ENCODE assay signal across 1 mouse cellular context in the genomic region with DNA sequence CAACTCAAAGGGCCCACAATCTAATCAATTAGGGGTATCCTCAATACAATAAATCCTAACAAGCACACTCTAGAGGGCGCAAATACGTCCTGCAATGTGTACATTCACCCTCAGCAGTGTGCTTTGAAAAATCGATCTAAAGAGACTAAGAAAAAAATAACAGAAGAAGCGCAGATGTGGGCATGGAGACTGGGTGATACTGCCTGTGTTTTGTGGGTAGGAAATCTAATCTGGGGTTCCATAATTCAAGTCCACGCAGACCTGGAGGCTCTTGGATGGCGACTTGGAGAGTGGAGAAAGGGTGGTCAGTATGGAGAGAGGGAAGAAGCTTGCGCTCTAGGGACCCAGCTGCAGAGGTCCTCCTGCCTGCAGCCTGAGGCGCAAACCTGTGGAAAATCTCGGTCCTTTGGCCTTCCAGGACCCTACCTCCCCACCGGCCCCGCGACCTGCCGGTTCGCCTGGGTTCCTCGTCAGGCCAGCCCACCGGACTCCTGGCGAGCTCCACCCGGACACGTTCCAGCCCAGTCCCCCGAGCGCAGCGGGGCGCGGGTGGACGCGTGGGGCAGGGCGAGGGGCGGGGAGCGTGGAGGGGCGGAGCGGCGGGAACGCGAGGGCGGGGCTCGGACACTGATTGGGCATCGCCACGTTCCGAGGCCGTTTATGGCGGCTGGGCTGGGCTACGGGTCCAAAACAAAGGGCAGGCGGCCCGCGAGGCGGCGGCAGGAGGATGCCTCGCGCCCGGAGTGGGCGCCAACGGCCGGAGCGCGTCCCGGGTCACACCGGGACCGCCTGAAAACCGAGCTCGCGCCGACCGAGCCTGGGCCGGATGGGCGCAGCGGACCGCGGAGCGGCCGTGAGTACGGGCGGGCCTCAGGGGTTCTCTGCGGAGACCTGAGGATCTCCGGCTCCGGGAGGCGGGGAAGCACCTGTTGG.
TF ChIP-seq lines count a peak whose summit lies in the region.

A gene (plus strand): TSS at position 186 of the 933 bp plus-strand sequence.

TF ChIP-seq in CH12.LX, 34 proteins besides CTCF, POLR2A, EP300 and RAD21:
- TF ChIP-seq MYC (IDR thresholded peaks at IDR 0.05; ENCODE audit: low read depth, low read length) (0 out of 2 replicates have a peak, but pooled peaks have one; percentile 40), NELFE (IDR thresholded peaks at IDR 0.05; ENCODE audit: low read depth, low read length) (peak; percentile 17; the same call in 1 of the 2 replicates), MEF2A (IDR thresholded peaks at IDR 0.05; ENCODE audit: borderline replicate concordance, low read depth, low read length) (no peak), MXI1 (IDR thresholded peaks at IDR 0.05; ENCODE audit: low read depth, low read length) (peak; percentile 88), BHLHE40 (IDR thresholded peaks at IDR 0.05; ENCODE audit: low read depth, low read length) (no peak), UBTF (IDR thresholded peaks at IDR 0.05; ENCODE audit: low read depth, low read length) (peak; percentile 94), NRF1 (IDR thresholded peaks at IDR 0.05; ENCODE audit: low read depth, low read length) (no peak), JUND (conservative IDR thresholded peaks at IDR 0.05; ENCODE audit: low read depth, low read length) (no peak), SIN3A (IDR thresholded peaks at IDR 0.05; ENCODE audit: low read length) (peak; percentile 84), CHD1 (IDR thresholded peaks at IDR 0.05; ENCODE audit: low read depth, low read length) (no peak), ZMIZ1 (IDR thresholded peaks at IDR 0.05; ENCODE audit: low read depth, low read length) (peak; percentile 71; the same call in 1 of the 2 replicates), MAX (IDR thresholded peaks at IDR 0.05; ENCODE audit: low read length) (peak; percentile 62; the same call in 1 of the 2 replicates), USF2 (conservative IDR thresholded peaks at IDR 0.05; ENCODE audit: low read depth, low read length) (no peak), E2F4 (IDR thresholded peaks at IDR 0.05; ENCODE audit: insufficient replicate concordance, low read depth, low read length) (no peak), HCFC1 (IDR thresholded peaks at IDR 0.05; ENCODE audit: low read depth, low read length) (peak; percentile 27; the same call in 1 of the 2 replicates), ZNF384 (IDR thresholded peaks at IDR 0.05; ENCODE audit: low read depth, low read length) (no peak; the same call in 1 of the 2 replicates), SMC3 (IDR thresholded peaks at IDR 0.05; ENCODE audit: low read depth, low read length) (no peak), TCF12 (IDR thresholded peaks at IDR 0.05; ENCODE audit: low read depth, low read length) (peak; percentile 41; the same call in 1 of the 2 replicates), JUN (IDR thresholded peaks at IDR 0.05; ENCODE audit: insufficient read depth, low read depth, low read length) (no peak), ZKSCAN1 (IDR thresholded peaks at IDR 0.05; ENCODE audit: borderline replicate concordance, low read depth, low read length) (no peak), IRF4 (IDR thresholded peaks at IDR 0.05; ENCODE audit: low read depth, low read length) (0 out of 2 replicates have a peak, but pooled peaks have one; percentile 37), PAX5 (IDR thresholded peaks at IDR 0.05; ENCODE audit: low read length) (no peak), ELF1 (IDR thresholded peaks at IDR 0.05; ENCODE audit: low read depth, low read length) (0 out of 2 replicates have a peak, but pooled peaks have one; percentile 34), GABPA (IDR thresholded peaks at IDR 0.05; ENCODE audit: insufficient replicate concordance, low read depth, low read length) (no peak), TBP (conservative IDR thresholded peaks at IDR 0.05; ENCODE audit: low read depth, low read length) (no peak), MAZ (IDR thresholded peaks at IDR 0.05; ENCODE audit: low read depth, low read length) (peak; percentile 80; the same call in 1 of the 2 replicates), KAT2A (IDR thresholded peaks at IDR 0.05; ENCODE audit: insufficient replicate concordance, low read length) (0 out of 2 replicates have a peak, but pooled peaks have one; percentile 45), RCOR1 (conservative IDR thresholded peaks at IDR 0.05; ENCODE audit: low read depth, low read length) (no peak), CHD2 (IDR thresholded peaks at IDR 0.05; ENCODE audit: low read length) (peak; percentile 36; the same call in 1 of the 2 replicates), MAFK (IDR thresholded peaks at IDR 0.05; ENCODE audit: insufficient replicate concordance, low read length) (no peak), USF1 (IDR thresholded peaks at IDR 0.05; ENCODE audit: low read depth, low read length) (no peak), ETS1 (conservative IDR thresholded peaks at IDR 0.05; ENCODE audit: low read depth, low read length) (no peak), ZC3H11A (IDR thresholded peaks at IDR 0.05; ENCODE audit: low read depth, low read length) (no peak), POLR2AphosphoS2 (IDR thresholded peaks at IDR 0.05; ENCODE audit: low read depth, low read length) (no peak)
